Mouse (Mus musculus): ENCODE measurements at regions not wholly inside any gene's neighbourhood (a gene's known extent, or its start where the extent isn't known, plus 50 kb on each side); places are given as distances from the start of the nearest gene placed in this dataset.
"Not testable (repeated sequence)": the region's sequence is repeated elsewhere in the genome, so short reads cannot be mapped to it uniquely, and the experiment has no call there.

- DNase-seq (ENCODE audit: low spot score), result no peak
These were observed 288.0 kb downstream of the Sfmbt2 start for GRCm38 (mm10) chr2:10658317-10658716.

- DNase-seq (ENCODE audit: low spot score), result not testable (repeated sequence)
These were observed 297.6 kb downstream of the Sfmbt2 start for GRCm38 (mm10) chr2:10667915-10668314.

- no peak for DNase-seq (ENCODE audit: low spot score)
These were observed 300.4 kb downstream of the Sfmbt2 start for GRCm38 (mm10) chr2:10670423-10671298.

GRCm38 (mm10) chr2:10671299-10671632 lies 301.0 kb downstream of the Sfmbt2 start:
- no peak for DNase-seq (ENCODE audit: low spot score)

GRCm38 (mm10) chr2:10672196-10672595 lies 301.9 kb downstream of the Sfmbt2 start:
- DNase-seq (ENCODE audit: low spot score), result no peak

- no peak for DNase-seq (ENCODE audit: low spot score)
These were observed 304.5 kb downstream of the Sfmbt2 start for GRCm38 (mm10) chr2:10674738-10675349.

GRCm38 (mm10) chr2:10701459-10701858 lies 331.1 kb downstream of the Sfmbt2 start:
- DNase-seq (ENCODE audit: low spot score), result no peak

GRCm38 (mm10) chr2:10718366-10718765 lies 348.1 kb downstream of the Sfmbt2 start:
- no peak for DNase-seq (ENCODE audit: low spot score)

- DNase-seq (ENCODE audit: low spot score), result not testable (repeated sequence)
These were observed 364.0 kb downstream of the Sfmbt2 start for GRCm38 (mm10) chr2:10734337-10734736.

GRCm38 (mm10) chr2:10736696-10737457 lies 366.6 kb downstream of the Sfmbt2 start:
- DNase-seq (ENCODE audit: low spot score), result no peak

- no peak for DNase-seq (ENCODE audit: low spot score)
These were observed 367.1 kb downstream of the Sfmbt2 start for GRCm38 (mm10) chr2:10737458-10737775.

GRCm38 (mm10) chr2:10745127-10745526 lies 374.8 kb downstream of the Sfmbt2 start:
- no peak for DNase-seq (ENCODE audit: low spot score)

GRCm38 (mm10) chr2:10755375-10755774 lies 385.1 kb downstream of the Sfmbt2 start:
- DNase-seq (ENCODE audit: low spot score), result no peak

GRCm38 (mm10) chr2:10757202-10757840 lies 387.0 kb downstream of the Sfmbt2 start:
- no peak for DNase-seq (ENCODE audit: low spot score)

GRCm38 (mm10) chr2:10757886-10758285 lies 387.6 kb downstream of the Sfmbt2 start:
- no peak for DNase-seq (ENCODE audit: low spot score)

- DNase-seq (ENCODE audit: low spot score), result no peak
These were observed 391.9 kb downstream of the Sfmbt2 start for GRCm38 (mm10) chr2:10762236-10762635.

GRCm38 (mm10) chr2:10783071-10783470 lies 388.8 kb upstream of the Prkcq start:
- DNase-seq (ENCODE audit: low spot score), result no peak

- no peak for DNase-seq (ENCODE audit: low spot score)
These were observed 388.3 kb upstream of the Prkcq start for GRCm38 (mm10) chr2:10783594-10783993.

- DNase-seq (ENCODE audit: low spot score), result no peak
These were observed 387.6 kb upstream of the Prkcq start for GRCm38 (mm10) chr2:10784266-10784665.

- no peak for DNase-seq (ENCODE audit: low spot score)
These were observed 386.8 kb upstream of the Prkcq start for GRCm38 (mm10) chr2:10785156-10785555.

- peak; percentile 37 for DNase-seq (ENCODE audit: low spot score)
These were observed 383.4 kb upstream of the Prkcq start for GRCm38 (mm10) chr2:10788509-10788908.

GRCm38 (mm10) chr2:10791233-10791632 lies 380.7 kb upstream of the Prkcq start:
- DNase-seq (ENCODE audit: low spot score), result no peak

Measured in ovary, adult 18-20 months (tissue).